Mouse (Mus musculus) forebrain, embryonic 11.5 days (tissue): ENCODE data around the gene Prpf31. TPM values are rescaled to one million over a fixed set of nuclear protein-coding genes. Genes with fewer than 3 reads are reported as not detected.
A peak's percentile ranks its signal among the peaks of the same experiment; 100 is the strongest.
"Not testable (repeated sequence)": the region's sequence is repeated elsewhere in the genome, so short reads cannot be mapped to it uniquely, and the experiment has no call there.

Source experiments
- ATAC-seq: fragments of 200-750 bp; cut with Nextera tagmentation; replicated peaks from 2 replicates; pipeline ENCODE4 v1.8.0; 2017; ENCODE audit warnings: moderate TSS enrichment; ENCODE audit not compliant: low FRiP score
- DNase-seq: peaks from one replicate; pipeline ENCODE4 v3.0.0-alpha.2; 2017; ENCODE audit warnings: low spot score
- H3K27ac ChIP-seq: fragments of 300-500 bp; sonication (generic); 2 replicates; pipeline ENCODE4 v1.5.1; 2014; ENCODE audit warnings: low read depth, low read length
- H3K27me3 ChIP-seq: fragments of 300-500 bp; sonication (generic); 2 replicates; pipeline ENCODE4 v1.6.1; 2014; ENCODE audit warnings: mild to moderate bottlenecking, low read length, mixed read lengths; ENCODE audit not compliant: control insufficient read depth, insufficient read depth
- H3K36me3 ChIP-seq: fragments of 300-500 bp; sonication (generic); 2 replicates; pipeline ENCODE4 v1.6.1; 2014; ENCODE audit warnings: mild to moderate bottlenecking, low read length, moderate library complexity, mixed read lengths; ENCODE audit not compliant: control insufficient read depth, insufficient read depth
- H3K4me1 ChIP-seq: fragments of 300-500 bp; sonication (generic); replicated peaks from 2 replicates; pipeline ENCODE4 v1.6.1; 2014; ENCODE audit warnings: low read length, mixed read lengths; ENCODE audit not compliant: control insufficient read depth, insufficient read depth
- H3K4me2 ChIP-seq: fragments of 300-500 bp; sonication (generic); 2 replicates; pipeline ENCODE4 v1.6.1; 2014; ENCODE audit warnings: low read depth, mild to moderate bottlenecking, low read length, moderate library complexity, mixed read lengths; ENCODE audit not compliant: severe bottlenecking
- H3K4me3 ChIP-seq: fragments of 300-500 bp; sonication (generic); 2 replicates; pipeline ENCODE4 v1.5.1; 2014; ENCODE audit warnings: low read depth, low read length
- H3K9ac ChIP-seq: fragments of 300-500 bp; sonication (generic); 2 replicates; pipeline ENCODE4 v1.6.1; 2014; ENCODE audit warnings: low read length
- H3K9me3 ChIP-seq: fragments of 300-500 bp; sonication (generic); 2 replicates; pipeline ENCODE4 v1.6.1; 2016; ENCODE audit warnings: low read length, mixed read lengths; ENCODE audit not compliant: control insufficient read depth
- WGBS: fragments of 180-500 bp; shearing (Covaris S2); extraction: QIAGEN DNeasy Blood & Tissue Kit; methylation state at CpG from one replicate; pipeline ENCODE4 v1.1.7; 2014; 5-methylcytosine and 5-hydroxymethylcytosine counted together
- polyA plus RNA-seq: library from polyadenylated mRNA; unstranded; fragments of >200 nt; fragmentation: Nextera tagmentation; extraction: Ambion mirVana; gene quantifications from 2 replicates; pipeline ENCODE4 v1.2.1, GENCODE M21; 2014

Gene Prpf31
- polyA plus RNA-seq, 1 experiment from 2014 or later, result 157 TPM

GRCm38 (mm10) chr7:3594686-3595085 is 35.1 kb upstream of the Prpf31 start:
- Histone ChIP-seq H3K27ac (no peak overlapping the region), H3K9me3 (no peaks in the 10 kb centered on the region), H3K4me3 (no peak overlapping the region), H3K4me2 (no peak overlapping the region), H3K27me3 (no peaks in the 10 kb centered on the region), H3K4me1 (no peaks in the 10 kb centered on the region), H3K9ac (no peak overlapping the region), H3K36me3 (no peaks in the 10 kb centered on the region)
- no peak for ATAC-seq
- WGBS, result 26% methylated on average over 5 of the region's 5 CpGs
- no peak for DNase-seq

DNA sequence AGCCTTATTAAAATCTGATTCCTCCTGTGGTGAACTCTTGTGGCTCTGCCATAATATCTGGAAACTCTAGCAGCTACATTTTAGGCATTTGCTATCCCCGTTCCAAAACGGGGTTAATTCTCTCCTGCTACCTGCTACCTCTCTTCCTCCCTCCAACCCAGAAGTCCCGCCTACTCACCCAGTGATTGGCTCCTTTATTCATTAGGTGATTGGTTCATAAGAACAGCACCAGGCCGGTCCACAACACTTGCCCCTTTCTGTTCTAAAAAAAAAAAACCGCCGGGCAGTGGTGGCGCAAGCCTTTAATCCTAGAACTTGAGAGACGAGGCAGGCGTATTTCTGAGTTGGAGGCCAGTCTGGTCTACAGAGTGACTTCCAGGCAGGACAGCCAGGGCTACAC is 34.6 kb upstream of the Prpf31 start:
- no peaks in the 10 kb centered on the region for H3K9me3 ChIP-seq
- no peaks in the 10 kb centered on the region for H3K36me3 ChIP-seq
- no peak for DNase-seq
- 20% methylated on average over 9 of the region's 9 CpGs for WGBS
- ATAC-seq, result no peak
- H3K4me1 ChIP-seq, result no peaks in the 10 kb centered on the region
- H3K9ac ChIP-seq, result no peak overlapping the region
- no peaks in the 10 kb centered on the region for H3K27me3 ChIP-seq
- H3K27ac ChIP-seq, result no peak overlapping the region
- no peak overlapping the region for H3K4me2 ChIP-seq
- no peak overlapping the region for H3K4me3 ChIP-seq

DNA sequence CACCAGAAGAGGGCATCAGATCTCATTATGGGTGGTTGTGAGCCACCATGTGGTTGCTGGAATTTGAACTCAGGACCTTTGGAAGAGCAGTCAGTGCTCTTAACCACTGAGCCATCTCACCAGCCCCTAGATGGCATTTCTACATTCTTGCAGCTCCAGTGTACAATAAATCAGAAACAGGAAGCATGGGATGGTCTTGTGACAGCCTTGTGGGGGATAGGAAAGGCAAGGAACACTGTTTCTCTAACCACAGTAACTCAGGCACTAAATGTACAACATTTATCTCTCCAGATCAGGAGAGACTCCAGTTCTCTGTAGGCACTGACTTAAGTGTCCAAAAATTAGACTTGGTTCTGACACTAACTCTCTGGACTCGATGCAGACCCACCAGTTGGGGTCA is 32.0 kb upstream of the Prpf31 start:
- H3K27me3 ChIP-seq, ATAC-seq, H3K4me3 ChIP-seq, H3K27ac ChIP-seq, H3K9ac ChIP-seq, H3K36me3 ChIP-seq, H3K4me1 ChIP-seq, H3K4me2 ChIP-seq, DNase-seq, H3K9me3 ChIP-seq: not testable (repeated sequence)
- 59% methylated on average over 1 of the region's 1 CpGs for WGBS

GRCm38 (mm10) chr7:3601119-3601518 is 28.7 kb upstream of the Prpf31 start:
- no peaks in the 10 kb centered on the region for H3K4me1 ChIP-seq
- peak; percentile 71 for DNase-seq
- no peaks in the 10 kb centered on the region for H3K36me3 ChIP-seq
- H3K27me3 ChIP-seq, result no peaks in the 10 kb centered on the region
- no peaks in the 10 kb centered on the region for H3K9me3 ChIP-seq
- H3K27ac ChIP-seq, result no peak overlapping the region
- H3K9ac ChIP-seq, result no peak overlapping the region
- ATAC-seq, result no peak
- no peak overlapping the region for H3K4me2 ChIP-seq
- WGBS, result 16% methylated on average over 4 of the region's 4 CpGs
- H3K4me3 ChIP-seq, result no peak overlapping the region

DNA sequence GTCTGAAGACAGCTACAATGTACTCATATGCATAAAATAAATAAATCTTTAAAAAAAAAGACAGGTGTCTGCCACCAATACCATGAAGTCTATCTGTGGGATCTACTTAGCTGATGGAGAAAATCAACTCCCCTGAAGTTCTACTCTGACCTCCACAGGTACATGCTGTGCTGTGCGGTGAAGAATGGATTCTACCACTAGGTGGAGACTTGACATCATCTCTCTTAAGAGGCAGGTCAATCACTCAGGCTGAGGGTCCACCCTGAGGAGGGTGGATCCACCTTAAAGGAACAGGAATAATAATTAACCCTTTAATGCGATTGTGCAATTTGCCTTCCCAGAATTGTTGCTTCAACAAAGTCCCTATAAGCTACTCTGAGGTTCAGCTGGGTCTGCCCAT is 23.0 kb upstream of the Prpf31 start:
- ATAC-seq, result no peak
- WGBS, result 26% methylated on average over 2 of the region's 2 CpGs

DNA sequence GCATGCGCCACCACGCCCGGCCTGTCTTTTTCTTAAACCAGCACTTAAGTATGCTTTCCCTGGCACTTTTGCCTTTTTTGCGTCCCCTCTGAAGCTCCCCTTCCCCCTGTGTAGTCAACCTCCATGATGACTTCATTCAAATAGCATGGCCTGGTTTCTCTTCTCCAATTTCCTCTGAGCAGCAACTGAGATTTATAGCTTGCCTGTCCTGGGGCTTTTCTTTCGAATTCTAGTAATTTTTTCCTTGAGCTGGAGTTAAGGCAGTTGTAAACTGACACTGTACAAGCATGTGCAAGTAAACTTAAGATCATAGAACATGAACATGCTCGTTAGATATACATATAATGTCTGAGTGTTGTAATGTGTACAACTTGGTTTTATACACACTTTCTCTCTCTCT is 22.4 kb upstream of the Prpf31 start:
- no peak for DNase-seq
- no peaks in the 10 kb centered on the region for H3K9me3 ChIP-seq
- no peak overlapping the region for H3K9ac ChIP-seq
- no peak overlapping the region for H3K27ac ChIP-seq
- no peak overlapping the region for H3K4me3 ChIP-seq
- H3K4me1 ChIP-seq, result no peaks in the 10 kb centered on the region
- 86% methylated on average over 6 of the region's 6 CpGs for WGBS
- H3K4me2 ChIP-seq, result no peak overlapping the region
- H3K27me3 ChIP-seq, result no peaks in the 10 kb centered on the region
- H3K36me3 ChIP-seq, result no peaks in the 10 kb centered on the region
- no peak for ATAC-seq

More for the DNA sequence above, 23.0 kb upstream of the Prpf31 start:
- no peak overlapping the region for H3K9ac ChIP-seq
- H3K36me3 ChIP-seq, result no peaks in the 10 kb centered on the region
- no peak overlapping the region for H3K4me3 ChIP-seq
- no peaks in the 10 kb centered on the region for H3K4me1 ChIP-seq
- H3K27me3 ChIP-seq, result no peaks in the 10 kb centered on the region
- no peaks in the 10 kb centered on the region for H3K9me3 ChIP-seq
- H3K4me2 ChIP-seq, result no peak overlapping the region
- DNase-seq, result no peak
- H3K27ac ChIP-seq, result no peak overlapping the region

- DNase-seq (no peak), ATAC-seq (no peak)
- H3K4me1 ChIP-seq, result no peaks in the 10 kb centered on the region
- H3K27ac ChIP-seq, result no peak overlapping the region
- no peak overlapping the region for H3K4me3 ChIP-seq
- no peak overlapping the region for H3K4me2 ChIP-seq
- no peaks in the 10 kb centered on the region for H3K9me3 ChIP-seq
- no peak overlapping the region for H3K9ac ChIP-seq
- H3K36me3 ChIP-seq, result no peaks in the 10 kb centered on the region
- 96% methylated on average over 3 of the region's 3 CpGs for WGBS
- no peaks in the 10 kb centered on the region for H3K27me3 ChIP-seq
These were observed 21.1 kb upstream of the Prpf31 start for GRCm38 (mm10) chr7:3608668-3609067.

GRCm38 (mm10) chr7:3609082-3609481 is 20.7 kb upstream of the Prpf31 start:
- Histone ChIP-seq H3K36me3 (no peaks in the 10 kb centered on the region), H3K27me3 (no peaks in the 10 kb centered on the region), H3K4me1 (no peaks in the 10 kb centered on the region), H3K9me3 (no peaks in the 10 kb centered on the region), H3K27ac (no peak overlapping the region), H3K4me2 (no peak overlapping the region), H3K4me3 (no peak overlapping the region), H3K9ac (no peak overlapping the region)
- no peak for ATAC-seq
- no peak for DNase-seq
- 84% methylated on average over 3 of the region's 3 CpGs for WGBS

- no peak overlapping the region for H3K4me3 ChIP-seq
- WGBS, result 83% methylated on average over 3 of the region's 3 CpGs
These were observed 19.3 kb upstream of the Prpf31 start for GRCm38 (mm10) chr7:3610437-3610836.

More at GRCm38 (mm10) chr7:3610437-3610836, 19.3 kb upstream of the Prpf31 start:
- DNase-seq (no peak), ATAC-seq (no peak)
- H3K36me3 ChIP-seq, result no peaks in the 10 kb centered on the region
- no peak overlapping the region for H3K4me2 ChIP-seq
- no peaks in the 10 kb centered on the region for H3K27me3 ChIP-seq
- H3K4me1 ChIP-seq, result no peaks in the 10 kb centered on the region
- no peak overlapping the region for H3K27ac ChIP-seq
- H3K9ac ChIP-seq, result no peak overlapping the region
- H3K9me3 ChIP-seq, result no peaks in the 10 kb centered on the region
